Comparison of ENCODE assay signal across 19 mouse cellular contexts in the genomic region with DNA sequence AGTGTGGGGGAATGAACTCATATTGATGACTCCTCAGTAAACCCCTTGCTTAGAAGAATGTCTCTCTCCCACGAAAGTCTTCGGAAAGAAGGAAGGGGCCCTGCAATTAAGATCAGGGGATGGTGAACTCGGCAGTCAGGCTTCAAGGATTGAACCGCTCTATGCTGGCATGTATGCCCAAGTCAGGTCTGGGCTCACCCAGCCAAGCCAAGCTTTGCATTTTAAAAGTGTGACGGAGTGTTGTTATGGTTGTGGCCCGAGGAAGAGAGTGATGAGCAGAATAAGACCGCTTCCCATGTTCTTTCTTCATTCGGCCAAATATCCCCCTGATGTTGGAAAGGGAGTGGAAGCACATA. TPM values are rescaled to one million over a fixed set of nuclear protein-coding genes. Genes with fewer than 3 reads are reported as not detected.
A peak's percentile ranks its signal among the peaks of the same experiment; 100 is the strongest.
DNase-seq lines count a peak whose midpoint lies in the region; ATAC-seq lines count a peak whose summit lies in the region.
"Had no signal": no experiment of that assay in that cellular context is flagged by ENCODE, and none has a peak within 500 bp of the region (broad histone marks: within the 10 kb centered on the region; RNA-seq: fewer than 3 reads in every experiment).

No protein-coding gene starts in this region.

- H3K27me3 ChIP-seq in kidney, embryonic 14.5 days (ENCODE audit: control insufficient read depth, insufficient read depth, low read length), result no peaks in the 10 kb centered on the region
- H3K27me3 ChIP-seq in lung, embryonic 16.5 days (ENCODE audit: control insufficient read depth, insufficient read depth, low read depth, low read length), result no peaks in the 10 kb centered on the region
- H3K27me3 ChIP-seq in stomach, embryonic 16.5 days (ENCODE audit: control insufficient read depth, insufficient read depth, low read length), result no peaks in the 10 kb centered on the region
- H3K27me3 ChIP-seq in forebrain, embryonic 13.5 days, result no peaks in the 10 kb centered on the region
- H3K27me3 ChIP-seq: embryonic facial prominence, embryonic 12.5 days; hindbrain, embryonic 15.5 days; limb, embryonic 15.5 days had no signal

- H3K36me3 ChIP-seq in kidney, embryonic 14.5 days (ENCODE audit: control insufficient read depth, insufficient read depth, low read length), result no peaks in the 10 kb centered on the region
- H3K36me3 ChIP-seq in lung, embryonic 16.5 days (ENCODE audit: control insufficient read depth, insufficient read depth, low read length), result no peaks in the 10 kb centered on the region
- no peaks in the 10 kb centered on the region for H3K36me3 ChIP-seq in stomach, embryonic 16.5 days (ENCODE audit: control insufficient read depth, insufficient read depth, low read length)
- H3K36me3 ChIP-seq in forebrain, embryonic 13.5 days (ENCODE audit: poor library complexity, severe bottlenecking), result no peaks in the 10 kb centered on the region
- H3K36me3 ChIP-seq: embryonic facial prominence, embryonic 12.5 days; heart, embryonic 10.5 days; hindbrain, embryonic 15.5 days; limb, embryonic 15.5 days; midbrain, embryonic 10.5 days had no signal

- no peak overlapping the region for H3K4me3 ChIP-seq in kidney, embryonic 14.5 days (ENCODE audit: low read length)
- H3K4me3 ChIP-seq in lung, embryonic 16.5 days (ENCODE audit: low read length), result no peak overlapping the region
- H3K4me3 ChIP-seq in stomach, embryonic 16.5 days (replicated peaks; ENCODE audit: low read length), result no peak overlapping the region
- no peak overlapping the region for H3K4me3 ChIP-seq in forebrain, embryonic 13.5 days
- H3K4me3 ChIP-seq: embryonic facial prominence, embryonic 12.5 days; heart, embryonic 10.5 days; hindbrain, embryonic 15.5 days; limb, embryonic 15.5 days; midbrain, embryonic 10.5 days had no signal

- H3K9ac ChIP-seq in kidney, embryonic 14.5 days (ENCODE audit: low read depth, low read length), result no peak overlapping the region
- no peak overlapping the region for H3K9ac ChIP-seq in lung, embryonic 16.5 days (ENCODE audit: low read length)
- H3K9ac ChIP-seq in stomach, embryonic 16.5 days (ENCODE audit: low read length), result no peak overlapping the region
- no peak overlapping the region for H3K9ac ChIP-seq in forebrain, embryonic 13.5 days
- H3K9ac ChIP-seq: embryonic facial prominence, embryonic 12.5 days; forebrain, postnatal 0 days; hindbrain, embryonic 15.5 days; limb, embryonic 15.5 days had no signal

- H3K4me1 ChIP-seq in kidney, embryonic 14.5 days (ENCODE audit: control insufficient read depth, insufficient read depth, low read length), result peaks cover 8% of the 10 kb centered on the region; the same call in 1 of the 2 replicates
- H3K4me1 ChIP-seq in lung, embryonic 16.5 days (replicated peaks; ENCODE audit: control insufficient read depth, insufficient read depth, low read length), result peaks cover 8% of the 10 kb centered on the region
- H3K4me1 ChIP-seq in stomach, embryonic 16.5 days (ENCODE audit: control insufficient read depth, insufficient read depth, low read length), result peaks cover 10% of the 10 kb centered on the region
- no peaks in the 10 kb centered on the region for H3K4me1 ChIP-seq in forebrain, embryonic 13.5 days
- H3K4me1 ChIP-seq: hindbrain, embryonic 15.5 days had no signal

- H3K9me3 ChIP-seq in kidney, embryonic 14.5 days (ENCODE audit: control insufficient read depth, low read length), result no peaks in the 10 kb centered on the region
- no peaks in the 10 kb centered on the region for H3K9me3 ChIP-seq in lung, embryonic 16.5 days (ENCODE audit: control insufficient read depth, low read length)
- no peaks in the 10 kb centered on the region for H3K9me3 ChIP-seq in stomach, embryonic 16.5 days (replicated peaks; ENCODE audit: control insufficient read depth, low read length)
- no peaks in the 10 kb centered on the region for H3K9me3 ChIP-seq in forebrain, embryonic 13.5 days (replicated peaks)
- H3K9me3 ChIP-seq: embryonic facial prominence, embryonic 12.5 days; heart, embryonic 10.5 days; hindbrain, embryonic 15.5 days; limb, embryonic 15.5 days; midbrain, embryonic 10.5 days had no signal

- peak; percentile 25 for DNase-seq in embryo, embryonic 11 days
- DNase-seq in embryo, embryonic 10 days (ENCODE audit: low spot score), result no peak
- DNase-seq in kidney, adult 11 months, result no peak
- DNase-seq in lung, postnatal 25 days (ENCODE audit: low spot score), result no peak
- DNase-seq: adrenal gland, adult 2 months; cerebellum, adult 8-10 months; forebrain, postnatal 0 days; heart, postnatal 36 days; retina, postnatal 1 day; thymus, postnatal 36 days had no signal

- no peak for ATAC-seq in kidney, embryonic 14.5 days (ENCODE audit: low FRiP score, low TSS enrichment)
- ATAC-seq in lung, embryonic 16.5 days (ENCODE audit: low read depth), result no peak
- peak; percentile 31; the same call in 1 of the 2 replicates for ATAC-seq in stomach, embryonic 16.5 days (ENCODE audit: insufficient read depth, low FRiP score)
- ATAC-seq in forebrain, embryonic 13.5 days, result no peak
- ATAC-seq: forebrain, postnatal 0 days had no signal

- no peak overlapping the region for H3K4me2 ChIP-seq in kidney, embryonic 14.5 days (replicated peaks; ENCODE audit: low read depth, low read length)
- no peak overlapping the region for H3K4me2 ChIP-seq in lung, embryonic 16.5 days (ENCODE audit: low read depth, low read length)
- H3K4me2 ChIP-seq in stomach, embryonic 16.5 days (ENCODE audit: low read depth, low read length), result no peak overlapping the region
- H3K4me2 ChIP-seq in forebrain, embryonic 13.5 days, result no peak overlapping the region
- H3K4me2 ChIP-seq: embryonic facial prominence, embryonic 12.5 days; hindbrain, embryonic 15.5 days; limb, embryonic 15.5 days had no signal

- 54% methylated on average over 8 of the region's 8 CpGs for WGBS in kidney, embryonic 14.5 days
- 57% methylated on average over 8 of the region's 8 CpGs for WGBS in lung, embryonic 16.5 days
- 53% methylated on average over 8 of the region's 8 CpGs for WGBS in stomach, embryonic 16.5 days
- WGBS in forebrain, embryonic 13.5 days, result 92% methylated on average over 8 of the region's 8 CpGs

- peak overlapping the region; percentile 3; the same call in 1 of the 2 replicates for H3K27ac ChIP-seq in kidney, embryonic 14.5 days (ENCODE audit: low read depth, low read length)
- H3K27ac ChIP-seq in lung, embryonic 16.5 days (ENCODE audit: low read length), result peak overlapping the region; percentile 34
- H3K27ac ChIP-seq in stomach, embryonic 16.5 days (ENCODE audit: low read length), result peak overlapping the region; percentile 50
- no peak overlapping the region for H3K27ac ChIP-seq in forebrain, embryonic 13.5 days
- H3K27ac ChIP-seq: embryonic facial prominence, embryonic 12.5 days; hindbrain, embryonic 15.5 days; limb, embryonic 15.5 days; midbrain, embryonic 10.5 days had no signal

RNA-seq across cellular contexts. Expression of gene Lclat1, which starts 46.9 kb away (rescaled TPM):
- 13.6 and 24.9 TPM in 2 replicates for polyA plus RNA-seq in kidney, embryonic 14.5 days (2014; fragmentation: Nextera tagmentation; extraction: Ambion mirVana)
- 17.1 and 20.5 TPM in 2 replicates for polyA plus RNA-seq in lung, embryonic 16.5 days (2015; fragmentation: Nextera tagmentation; extraction: Ambion mirVana)
- polyA plus RNA-seq in stomach, embryonic 16.5 days (2015; fragmentation: Nextera tagmentation; extraction: Ambion mirVana), result 14.5 and 15.1 TPM in 2 replicates
- polyA plus RNA-seq in forebrain, embryonic 13.5 days (2015; fragmentation: Nextera tagmentation; extraction: Ambion mirVana), result 5.6 and 7.5 TPM in 2 replicates
